Mouse (Mus musculus): Measurements from ENCODE around the gene Nipsnap1.

DNA sequence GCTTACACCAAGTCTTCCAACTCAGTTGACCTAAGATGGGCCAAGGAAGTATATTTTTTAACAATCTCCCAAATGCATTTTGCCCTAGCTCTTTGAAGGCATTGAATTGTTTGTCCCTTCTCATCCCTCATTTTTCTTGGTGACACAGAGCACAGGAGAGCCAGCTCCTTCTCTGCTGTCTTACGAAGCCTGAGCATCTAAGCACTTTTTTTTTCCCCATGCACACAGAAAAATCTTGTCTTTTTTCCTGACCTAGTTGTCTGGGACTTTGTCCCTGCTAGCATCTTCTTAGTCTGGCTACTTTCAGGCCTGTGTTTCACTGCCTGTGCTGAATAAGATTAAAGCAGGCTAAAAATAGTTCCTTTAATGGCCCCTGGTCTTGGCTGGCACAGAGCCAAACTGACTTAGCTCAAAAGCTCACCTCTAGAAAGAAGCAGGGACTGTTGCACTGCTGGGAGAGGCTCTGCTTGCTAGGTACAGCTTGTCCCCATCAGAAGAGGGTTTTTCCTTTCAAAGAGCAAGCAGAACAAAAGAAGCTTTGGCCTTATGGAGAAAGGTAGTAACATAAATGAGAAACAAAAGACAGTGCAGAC is 57.4 kb downstream of the Nipsnap1 start:
- TF ChIP-seq POLR2A (IDR thresholded peaks at IDR 0.05; ENCODE audit: low read depth, low read length) (no peak), CTCF (conservative IDR thresholded peaks at IDR 0.05; ENCODE audit: insufficient read depth, insufficient read length, low read depth, low read length) (no peak)
